Mouse (Mus musculus) left cerebral cortex, postnatal 14 days (tissue): Measurements from ENCODE around the gene Serpina1e. TPM values are rescaled to one million over a fixed set of nuclear protein-coding genes. Genes with fewer than 3 reads are reported as not detected.
"Not testable (repeated sequence)": the region's sequence is repeated elsewhere in the genome, so short reads cannot be mapped to it uniquely, and the experiment has no call there.

Experiments used
- DNase-seq, 2 experiments: peaks; one replicate each; pipeline ENCODE4 v3.0.0; 2021 to 2022; ENCODE audit warnings: low spot score in 2 of 2, mixed read lengths in 1 of 2
- intact Hi-C: fragments of 180-260 bp; cut with DNase I; formaldehyde crosslinking; loops from one replicate; pipeline ENCODE4 v1.15.1; 2025
- total RNA-seq, 2 experiments: library from RNA; stranded (reverse); gene quantifications; 2 replicates each; pipeline ENCODE4 v1.2.3; 2021

Serpina1e gene
- total RNA-seq, 2 experiments from 2014 or later = not detected

DNA sequence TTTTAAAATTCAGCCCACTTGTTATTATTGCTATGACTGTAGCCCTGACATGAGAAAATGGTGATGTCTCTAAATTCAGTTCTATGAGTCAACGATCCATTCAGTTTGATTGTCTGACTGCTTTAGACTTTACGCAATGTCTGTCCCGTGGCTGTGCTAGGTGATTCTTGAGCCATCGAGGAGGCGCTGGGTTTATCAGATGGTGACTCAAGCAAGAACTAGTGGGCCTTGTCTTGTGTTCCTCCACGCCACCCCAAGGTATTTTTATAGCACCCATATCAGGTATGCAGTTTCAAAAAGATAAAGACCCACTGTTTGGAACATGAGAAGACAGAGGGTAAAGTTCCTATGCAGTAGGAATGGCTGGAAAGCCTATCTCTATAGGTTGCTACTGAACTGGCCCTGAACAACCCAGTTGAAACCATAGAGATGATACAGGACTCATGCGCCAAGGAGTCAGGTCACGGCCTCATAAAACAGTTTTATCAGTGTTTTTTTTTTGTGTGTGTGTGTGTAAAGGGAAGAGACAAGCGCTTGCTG, 10.9 kb upstream of the Serpina1e start:
- DNase-seq = no peak
- intact Hi-C loops = no loop called here

DNA sequence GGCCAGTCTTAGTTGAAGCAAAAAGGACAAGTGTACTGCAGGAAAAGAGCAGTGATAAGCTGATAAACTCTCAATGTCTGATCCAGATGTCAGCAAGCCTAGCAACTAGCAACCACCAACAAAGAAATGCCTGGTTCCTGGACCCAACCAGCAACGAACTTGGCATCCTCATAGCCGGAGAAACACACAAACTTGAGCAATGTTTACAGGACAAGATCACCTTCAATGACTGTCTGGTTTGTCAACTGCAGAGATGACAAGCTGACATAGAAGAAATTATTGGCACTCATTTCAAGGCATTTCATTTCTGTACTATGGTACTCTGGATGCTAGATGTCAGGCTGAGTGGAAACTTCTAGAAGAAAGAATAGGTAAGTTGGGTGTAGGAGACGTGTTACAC, 8.0 kb upstream of the Serpina1e start:
- DNase-seq = no peak
- intact Hi-C loops = no loop called here

DNA sequence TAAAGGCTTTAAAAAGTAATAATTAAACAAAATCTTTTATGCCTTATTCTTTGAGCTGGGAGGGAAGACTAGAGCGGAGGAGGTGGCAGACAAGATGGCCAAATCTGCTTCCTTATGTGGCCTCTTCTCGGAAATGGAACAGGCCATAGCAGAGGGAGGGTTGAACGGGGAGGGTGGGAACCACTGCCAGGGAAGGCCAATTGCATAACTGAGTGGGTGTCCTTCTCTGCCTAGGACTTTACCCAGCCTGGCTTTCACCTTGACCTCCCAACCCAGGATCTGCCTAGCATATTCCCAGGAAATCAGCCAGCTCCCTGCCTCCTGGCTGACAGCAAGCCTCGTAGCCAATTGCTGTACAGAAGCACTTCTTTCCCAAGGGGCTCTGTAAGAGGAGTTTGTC, 4.5 kb upstream of the Serpina1e start:
- intact Hi-C loops = no loop called here
- no peak for DNase-seq

DNA sequence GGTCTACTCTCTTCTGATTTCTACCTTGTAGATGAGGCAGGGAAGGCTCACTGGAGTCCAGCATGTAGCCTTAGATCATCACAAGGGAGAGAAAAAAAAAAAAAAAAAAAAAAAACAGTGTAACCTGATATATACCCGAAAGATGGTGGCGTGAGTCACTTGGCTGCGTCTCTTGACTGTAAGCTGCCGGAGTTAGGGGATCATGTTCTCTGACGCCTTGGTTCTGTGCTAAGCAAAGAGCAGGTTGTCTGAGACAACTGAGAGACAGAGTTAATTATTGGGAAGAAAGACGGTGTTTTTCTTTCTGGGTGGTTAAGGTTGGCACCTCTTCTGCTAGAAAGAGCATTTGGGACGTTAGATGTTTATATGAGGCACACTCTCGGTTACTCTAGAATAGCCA, 4.1 kb upstream of the Serpina1e start:
- DNase-seq = no peak
- intact Hi-C loops = no loop called here

GRCm38 (mm10) chr12:103962337-103962736, 3.6 kb upstream of the Serpina1e start:
- intact Hi-C loops = no loop called here

DNA sequence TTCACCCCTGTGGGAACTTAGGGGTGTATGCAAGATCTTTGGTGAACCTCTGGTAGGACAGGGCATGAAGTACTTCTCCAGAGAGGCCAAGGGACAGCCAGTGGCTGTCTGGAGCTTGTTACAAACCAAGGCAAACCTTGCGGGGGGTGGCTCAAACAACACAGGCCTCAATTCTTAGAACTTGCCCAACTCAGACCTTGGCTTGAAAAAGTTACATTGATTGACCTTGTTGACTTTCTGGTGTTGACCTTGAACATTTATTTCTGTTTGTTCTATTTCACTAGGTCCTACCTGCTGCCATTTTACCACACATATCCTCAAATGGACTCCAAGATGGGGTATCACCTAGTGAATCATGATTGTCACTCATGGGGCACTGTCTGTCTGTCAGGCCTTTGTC, 2.9 kb upstream of the Serpina1e start:
- DNase-seq = no peak
- intact Hi-C loops = no loop called here

More at GRCm38 (mm10) chr12:103962337-103962736, 3.6 kb upstream of the Serpina1e start:
- DNase-seq = no peak

- intact Hi-C loops, DNase-seq: not testable (repeated sequence)
Measured at GRCm38 (mm10) chr12:103956555-103956954, 2.2 kb downstream of the Serpina1e start.

GRCm38 (mm10) chr12:103952972-103953371, 5.8 kb downstream of the Serpina1e start:
- DNase-seq, intact Hi-C loops: not testable (repeated sequence)

DNA sequence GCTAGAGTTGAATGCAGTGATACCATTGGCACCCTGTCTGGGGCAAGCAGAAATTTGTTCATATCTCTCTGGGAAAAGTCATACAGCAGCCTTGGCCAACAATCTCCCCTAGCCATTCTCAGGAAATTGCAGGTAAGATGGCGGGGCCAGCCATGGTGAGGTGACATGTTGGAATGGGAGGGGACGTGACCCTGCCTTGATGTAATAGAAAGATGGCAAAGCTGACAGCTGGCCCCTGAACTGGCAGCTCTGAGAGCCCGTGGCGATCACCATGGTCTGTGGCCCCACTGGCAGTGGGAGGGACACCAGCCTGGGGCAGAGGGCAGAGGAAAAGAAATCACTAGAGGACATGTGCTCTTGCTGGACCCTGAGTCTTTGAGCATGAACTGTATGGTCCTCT, 12.5 kb downstream of the Serpina1e start:
- intact Hi-C loops = no loop called here

GRCm38 (mm10) chr12:103909181-103909580, 49.6 kb downstream of the Serpina1e start:
- intact Hi-C loops, DNase-seq: not testable (repeated sequence)

More for the DNA sequence above, 12.5 kb downstream of the Serpina1e start:
- DNase-seq = no peak

- intact Hi-C loops, DNase-seq: not testable (repeated sequence)
Measured at GRCm38 (mm10) chr12:103907746-103908145, 51.0 kb downstream of the Serpina1e start.

GRCm38 (mm10) chr12:103904837-103905340, 53.9 kb downstream of the Serpina1e start, which contains the start of gene Serpina1c:
Serpina1c (minus strand) TSS chr12:103904887.
- intact Hi-C loops, DNase-seq: not testable (repeated sequence)

GRCm38 (mm10) chr12:103901929-103902328, 56.8 kb downstream of the Serpina1e start:
- intact Hi-C loops, DNase-seq: not testable (repeated sequence)

Other genes with a start within 250 kb of the Serpina1e start
- not detected for gene Serpina1d, start 185.4 kb downstream of the Serpina1e start, total RNA-seq
- gene Serpina1b, start 128.6 kb downstream of the Serpina1e start, total RNA-seq = not detected
- not detected for gene Serpina1a, start 95.4 kb downstream of the Serpina1e start, total RNA-seq
- gene Serpina1c, start 54.1 kb downstream of the Serpina1e start, total RNA-seq = not detected
- gene Serpina11, start 31.0 kb upstream of the Serpina1e start, total RNA-seq = not detected
- gene Serpina9, start 54.8 kb upstream of the Serpina1e start, total RNA-seq = 1 to 10 TPM in 1 of 2 experiments, under 1 TPM in 1; 0.77 to 1.4 TPM
- not detected for gene Serpina12, start 85.5 kb upstream of the Serpina1e start, total RNA-seq
- not detected for gene Serpina5, start 142.1 kb upstream of the Serpina1e start, total RNA-seq
- gene Serpina3a, start 153.7 kb upstream of the Serpina1e start, total RNA-seq = not detected
- not detected for gene Serpina3b, start 169.0 kb upstream of the Serpina1e start, total RNA-seq
- gene Serpina3c, start 194.9 kb upstream of the Serpina1e start, total RNA-seq = not detected